Mouse (Mus musculus): ENCODE results near the gene Tgfbr3. TPM values are rescaled to one million over a fixed set of nuclear protein-coding genes. Genes with fewer than 3 reads are reported as not detected.
A peak's percentile ranks its signal among the peaks of the same experiment; 100 is the strongest.

Gene Tgfbr3
- polyA plus RNA-seq, 1 experiment from 2014 or later: 4.7 TPM

- no peak overlapping the region for H3K9ac ChIP-seq (replicated peaks; ENCODE audit: low read length)
- no peaks in the 10 kb centered on the region for H3K27me3 ChIP-seq (ENCODE audit: control insufficient read depth, insufficient read depth, low read length)
- H3K27ac ChIP-seq (replicated peaks; ENCODE audit: low read depth, low read length): no peak overlapping the region
- DNase-seq (no peak), ATAC-seq (ENCODE audit: low FRiP score, low TSS enrichment) (no peak)
- WGBS: 84% methylated on average over 5 of the region's 5 CpGs
- H3K36me3 ChIP-seq (ENCODE audit: control insufficient read depth, insufficient read depth, low read length): no peaks in the 10 kb centered on the region
- no peak overlapping the region for H3K4me2 ChIP-seq (ENCODE audit: low read length)
- no peak overlapping the region for H3K4me3 ChIP-seq (replicated peaks; ENCODE audit: low read depth, low read length)
- no peaks in the 10 kb centered on the region for H3K9me3 ChIP-seq (ENCODE audit: control insufficient read depth, low read length)
- peaks cover 33% of the 10 kb centered on the region for H3K4me1 ChIP-seq (ENCODE audit: control insufficient read depth, insufficient read depth, low read length)
Measured at GRCm38 (mm10) chr5:107142791-107143190, 146.6 kb downstream of the Tgfbr3 start.

DNA sequence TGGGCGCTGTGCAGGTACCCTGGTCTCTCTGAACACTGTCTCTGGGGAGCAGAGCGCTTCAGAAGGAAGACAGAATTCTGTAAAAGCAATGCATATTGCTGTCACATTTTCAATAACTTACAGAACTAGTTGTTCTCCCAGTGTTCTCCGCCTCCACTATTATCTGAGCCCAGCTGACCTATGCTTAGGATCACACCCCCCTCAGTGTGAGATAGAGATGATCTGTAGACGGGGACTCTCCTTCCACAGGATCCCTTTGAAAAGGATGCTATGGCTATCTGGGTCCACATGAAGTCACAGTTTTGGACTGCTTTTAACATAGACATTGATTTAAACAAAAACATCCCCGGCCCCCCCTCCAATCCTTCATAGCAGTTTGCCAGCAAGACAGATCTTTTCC is 148.1 kb downstream of the Tgfbr3 start:
- Histone ChIP-seq H3K4me2 (ENCODE audit: low read length) (no peak overlapping the region), H3K27me3 (ENCODE audit: control insufficient read depth, insufficient read depth, low read length) (no peaks in the 10 kb centered on the region), H3K36me3 (ENCODE audit: control insufficient read depth, insufficient read depth, low read length) (0 out of 2 replicates have a peak, but pooled peaks cover 3% of the 10 kb centered on the region), H3K27ac (replicated peaks; ENCODE audit: low read depth, low read length) (no peak overlapping the region), H3K9me3 (ENCODE audit: control insufficient read depth, low read length) (no peaks in the 10 kb centered on the region), H3K4me3 (replicated peaks; ENCODE audit: low read depth, low read length) (no peak overlapping the region), H3K9ac (replicated peaks; ENCODE audit: low read length) (no peak overlapping the region), H3K4me1 (ENCODE audit: control insufficient read depth, insufficient read depth, low read length) (peaks cover 21% of the 10 kb centered on the region)
- WGBS: 85% methylated on average over 5 of the region's 5 CpGs
- ATAC-seq (ENCODE audit: low FRiP score, low TSS enrichment): no peak
- no peak for DNase-seq

DNA sequence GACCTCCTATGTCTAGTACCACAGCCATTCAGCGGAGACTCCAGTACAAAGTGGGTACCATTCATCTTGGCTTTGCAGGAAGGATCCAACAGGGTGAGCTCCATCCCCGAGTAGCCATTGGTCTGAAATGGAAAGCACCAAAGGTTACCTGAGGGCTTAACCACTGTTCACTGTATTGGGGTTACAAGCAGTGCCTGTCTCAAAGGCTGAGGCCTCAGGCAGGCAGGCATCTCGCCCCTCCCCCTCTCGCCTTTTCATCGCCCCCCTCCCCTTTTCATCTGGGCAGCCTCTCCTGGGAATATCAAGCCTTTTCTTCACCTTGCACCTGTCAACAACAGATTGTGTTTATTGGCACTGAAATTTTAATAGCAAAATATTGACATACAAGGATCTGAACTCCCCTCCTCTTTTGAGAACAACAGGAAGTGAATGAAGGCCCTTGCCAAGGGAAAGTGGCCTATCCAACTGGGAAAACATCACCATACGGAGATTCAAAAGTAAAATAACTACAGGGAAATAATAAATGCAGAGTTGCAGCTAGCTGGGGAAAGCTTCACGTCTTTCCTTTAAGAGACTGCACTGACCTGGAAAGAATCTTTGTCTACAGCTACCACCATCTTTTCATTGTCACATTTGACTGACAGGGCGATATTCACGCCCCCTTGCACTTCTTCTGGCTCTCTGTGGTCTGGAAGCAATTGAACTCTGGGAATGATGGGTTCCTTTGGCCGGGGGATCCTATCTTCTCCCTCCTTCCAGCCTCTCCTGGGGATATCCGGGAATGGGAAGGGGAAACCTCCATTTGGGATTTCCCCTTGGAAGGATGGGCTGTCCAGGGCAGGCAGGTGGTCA is 149.4 kb downstream of the Tgfbr3 start:
- ATAC-seq (ENCODE audit: low FRiP score, low TSS enrichment): no peak

DNA sequence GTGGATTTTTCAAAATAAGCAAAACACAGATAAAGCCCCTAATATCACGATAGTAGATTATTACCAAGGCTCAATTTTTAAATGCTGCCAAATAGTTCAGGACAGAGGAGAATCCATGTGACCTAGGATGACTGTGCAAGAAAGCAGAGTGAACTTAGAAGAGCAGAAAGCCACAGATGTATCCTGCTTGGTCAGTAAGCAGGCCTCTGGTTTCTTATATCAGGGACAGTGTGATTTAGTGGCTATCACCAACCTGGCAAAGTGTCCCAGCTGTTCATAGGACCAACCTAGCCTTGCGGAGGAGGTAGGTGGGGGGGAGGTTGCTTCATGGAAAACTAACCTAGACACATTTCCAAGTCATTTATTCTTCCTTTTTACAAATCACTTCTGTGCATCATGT is 156.1 kb downstream of the Tgfbr3 start:
- DNase-seq (no peak), ATAC-seq (ENCODE audit: low FRiP score, low TSS enrichment) (no peak)
- 0 out of 2 replicates have a peak, but pooled peaks cover 3% of the 10 kb centered on the region for H3K36me3 ChIP-seq (ENCODE audit: control insufficient read depth, insufficient read depth, low read length)
- no peak overlapping the region for H3K4me2 ChIP-seq (ENCODE audit: low read length)
- no peak overlapping the region for H3K27ac ChIP-seq (replicated peaks; ENCODE audit: low read depth, low read length)
- no peaks in the 10 kb centered on the region for H3K4me1 ChIP-seq (ENCODE audit: control insufficient read depth, insufficient read depth, low read length)
- 97% methylated on average over 2 of the region's 2 CpGs for WGBS
- no peak overlapping the region for H3K4me3 ChIP-seq (replicated peaks; ENCODE audit: low read depth, low read length)
- H3K9ac ChIP-seq (replicated peaks; ENCODE audit: low read length): no peak overlapping the region
- no peaks in the 10 kb centered on the region for H3K27me3 ChIP-seq (ENCODE audit: control insufficient read depth, insufficient read depth, low read length)
- H3K9me3 ChIP-seq (ENCODE audit: control insufficient read depth, low read length): no peaks in the 10 kb centered on the region

More for the DNA sequence above, 149.4 kb downstream of the Tgfbr3 start:
- peaks cover 18% of the 10 kb centered on the region for H3K4me1 ChIP-seq (ENCODE audit: control insufficient read depth, insufficient read depth, low read length)
- no peak for DNase-seq
- no peak overlapping the region for H3K27ac ChIP-seq (replicated peaks; ENCODE audit: low read depth, low read length)
- H3K4me3 ChIP-seq (replicated peaks; ENCODE audit: low read depth, low read length): no peak overlapping the region
- no peak overlapping the region for H3K9ac ChIP-seq (replicated peaks; ENCODE audit: low read length)
- H3K36me3 ChIP-seq (ENCODE audit: control insufficient read depth, insufficient read depth, low read length): 0 out of 2 replicates have a peak, but pooled peaks cover 3% of the 10 kb centered on the region
- no peaks in the 10 kb centered on the region for H3K9me3 ChIP-seq (ENCODE audit: control insufficient read depth, low read length)
- no peaks in the 10 kb centered on the region for H3K27me3 ChIP-seq (ENCODE audit: control insufficient read depth, insufficient read depth, low read length)
- H3K4me2 ChIP-seq (ENCODE audit: low read length): no peak overlapping the region
- 57% methylated on average over 11 of the region's 11 CpGs for WGBS

DNA sequence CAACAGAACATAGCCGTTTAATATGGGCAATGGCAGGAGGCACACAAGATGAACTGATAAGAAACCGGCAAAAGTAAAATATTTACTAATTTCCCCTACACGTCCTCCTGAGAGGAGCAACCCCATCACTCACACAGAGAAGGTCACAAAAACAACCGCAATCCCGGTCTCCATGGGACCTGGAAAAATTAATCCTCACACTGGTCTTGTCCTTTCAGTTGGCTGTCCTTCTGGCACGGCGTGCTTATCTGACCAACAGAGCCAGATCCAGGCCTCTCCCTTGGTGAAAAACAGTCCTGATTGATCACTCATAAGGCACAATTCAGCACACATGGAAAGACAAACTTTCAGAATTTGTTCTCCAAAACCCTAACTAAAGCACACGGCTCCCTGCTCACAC is 157.2 kb downstream of the Tgfbr3 start:
- Histone ChIP-seq H3K27me3 (ENCODE audit: control insufficient read depth, insufficient read depth, low read length) (no peaks in the 10 kb centered on the region), H3K4me2 (ENCODE audit: low read length) (no peak overlapping the region), H3K4me3 (replicated peaks; ENCODE audit: low read depth, low read length) (no peak overlapping the region), H3K9me3 (ENCODE audit: control insufficient read depth, low read length) (no peaks in the 10 kb centered on the region), H3K36me3 (ENCODE audit: control insufficient read depth, insufficient read depth, low read length) (0 out of 2 replicates have a peak, but pooled peaks cover 3% of the 10 kb centered on the region), H3K27ac (replicated peaks; ENCODE audit: low read depth, low read length) (no peak overlapping the region), H3K4me1 (ENCODE audit: control insufficient read depth, insufficient read depth, low read length) (no peaks in the 10 kb centered on the region), H3K9ac (replicated peaks; ENCODE audit: low read length) (no peak overlapping the region)
- no peak for DNase-seq
- 83% methylated on average over 8 of the region's 8 CpGs for WGBS
- no peak for ATAC-seq (ENCODE audit: low FRiP score, low TSS enrichment)

DNA sequence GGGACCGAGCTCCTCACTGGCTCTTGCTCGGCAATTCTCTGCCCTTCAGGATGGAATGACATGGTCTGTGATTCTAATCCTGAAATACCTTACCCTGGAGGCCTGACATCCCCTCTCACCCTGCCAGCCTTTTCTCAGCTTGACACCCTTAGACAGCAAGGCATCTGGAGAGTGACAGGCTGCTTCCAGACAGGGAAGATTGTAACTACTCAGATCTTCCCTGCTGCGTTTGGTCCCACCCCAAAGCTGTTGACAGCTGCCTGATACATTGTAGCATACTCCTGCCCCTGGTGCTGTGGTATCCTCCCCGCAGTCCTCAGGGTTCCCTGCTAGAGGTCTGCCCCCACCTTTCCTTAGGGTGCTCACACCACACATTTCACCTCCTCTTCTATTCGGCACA is 160.1 kb downstream of the Tgfbr3 start:
- H3K4me3 ChIP-seq (replicated peaks; ENCODE audit: low read depth, low read length): no peak overlapping the region
- no peak for ATAC-seq (ENCODE audit: low FRiP score, low TSS enrichment)

GRCm38 (mm10) chr5:107126561-107126960 is 162.9 kb downstream of the Tgfbr3 start:
- no peak overlapping the region for H3K4me2 ChIP-seq (ENCODE audit: low read length)
- no peak overlapping the region for H3K4me3 ChIP-seq (replicated peaks; ENCODE audit: low read depth, low read length)
- H3K36me3 ChIP-seq (ENCODE audit: control insufficient read depth, insufficient read depth, low read length): no peaks in the 10 kb centered on the region
- ATAC-seq (ENCODE audit: low FRiP score, low TSS enrichment): no peak
- 56% methylated on average over 7 of the region's 7 CpGs for WGBS
- no peaks in the 10 kb centered on the region for H3K9me3 ChIP-seq (ENCODE audit: control insufficient read depth, low read length)
- no peak overlapping the region for H3K27ac ChIP-seq (replicated peaks; ENCODE audit: low read depth, low read length)
- no peak overlapping the region for H3K9ac ChIP-seq (replicated peaks; ENCODE audit: low read length)
- H3K4me1 ChIP-seq (ENCODE audit: control insufficient read depth, insufficient read depth, low read length): no peaks in the 10 kb centered on the region
- peak; percentile 57 for DNase-seq
- no peaks in the 10 kb centered on the region for H3K27me3 ChIP-seq (ENCODE audit: control insufficient read depth, insufficient read depth, low read length)

More for the DNA sequence above, 160.1 kb downstream of the Tgfbr3 start:
- no peak overlapping the region for H3K9ac ChIP-seq (replicated peaks; ENCODE audit: low read length)
- H3K9me3 ChIP-seq (ENCODE audit: control insufficient read depth, low read length): no peaks in the 10 kb centered on the region
- no peaks in the 10 kb centered on the region for H3K27me3 ChIP-seq (ENCODE audit: control insufficient read depth, insufficient read depth, low read length)
- H3K27ac ChIP-seq (replicated peaks; ENCODE audit: low read depth, low read length): no peak overlapping the region
- H3K4me2 ChIP-seq (ENCODE audit: low read length): no peak overlapping the region
- H3K4me1 ChIP-seq (ENCODE audit: control insufficient read depth, insufficient read depth, low read length): no peaks in the 10 kb centered on the region
- 45% methylated on average over 5 of the region's 5 CpGs for WGBS
- no peak for DNase-seq
- no peaks in the 10 kb centered on the region for H3K36me3 ChIP-seq (ENCODE audit: control insufficient read depth, insufficient read depth, low read length)

GRCm38 (mm10) chr5:107125131-107125530 is 164.3 kb downstream of the Tgfbr3 start:
- 17% methylated on average over 6 of the region's 6 CpGs for WGBS
- no peak overlapping the region for H3K27ac ChIP-seq (replicated peaks; ENCODE audit: low read depth, low read length)
- no peak overlapping the region for H3K4me2 ChIP-seq (ENCODE audit: low read length)
- DNase-seq (no peak), ATAC-seq (ENCODE audit: low FRiP score, low TSS enrichment) (no peak)
- no peak overlapping the region for H3K4me3 ChIP-seq (replicated peaks; ENCODE audit: low read depth, low read length)
- no peaks in the 10 kb centered on the region for H3K4me1 ChIP-seq (ENCODE audit: control insufficient read depth, insufficient read depth, low read length)
- H3K27me3 ChIP-seq (ENCODE audit: control insufficient read depth, insufficient read depth, low read length): no peaks in the 10 kb centered on the region
- no peaks in the 10 kb centered on the region for H3K36me3 ChIP-seq (ENCODE audit: control insufficient read depth, insufficient read depth, low read length)
- no peaks in the 10 kb centered on the region for H3K9me3 ChIP-seq (ENCODE audit: control insufficient read depth, low read length)
- no peak overlapping the region for H3K9ac ChIP-seq (replicated peaks; ENCODE audit: low read length)

DNA sequence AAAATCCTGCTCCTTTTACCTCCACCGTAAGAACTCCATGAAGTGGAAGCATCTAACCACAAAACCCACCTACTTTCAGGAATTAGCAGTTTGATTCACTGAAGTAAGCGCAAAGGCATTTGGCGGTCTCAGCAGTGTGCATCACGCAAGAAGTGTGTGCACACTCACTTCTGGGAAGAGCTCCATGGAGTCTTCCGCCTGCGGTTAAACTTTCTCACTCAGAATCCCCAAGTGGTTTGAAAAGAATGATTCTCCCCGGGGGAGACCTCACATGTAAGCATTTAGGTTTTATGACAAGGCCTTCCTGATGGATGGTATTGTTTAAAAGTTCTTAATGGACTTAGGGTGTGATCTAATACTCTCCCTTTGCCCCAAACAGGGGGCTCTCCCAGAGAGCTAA is 164.9 kb downstream of the Tgfbr3 start:
- WGBS: 80% methylated on average over 7 of the region's 7 CpGs

More for the DNA sequence above, 164.9 kb downstream of the Tgfbr3 start:
- H3K36me3 ChIP-seq (ENCODE audit: control insufficient read depth, insufficient read depth, low read length): no peaks in the 10 kb centered on the region
- H3K9ac ChIP-seq (replicated peaks; ENCODE audit: low read length): no peak overlapping the region
- no peak overlapping the region for H3K27ac ChIP-seq (replicated peaks; ENCODE audit: low read depth, low read length)
- DNase-seq: no peak
- H3K4me3 ChIP-seq (replicated peaks; ENCODE audit: low read depth, low read length): no peak overlapping the region
- ATAC-seq (ENCODE audit: low FRiP score, low TSS enrichment): no peak
- H3K27me3 ChIP-seq (ENCODE audit: control insufficient read depth, insufficient read depth, low read length): no peaks in the 10 kb centered on the region
- no peaks in the 10 kb centered on the region for H3K9me3 ChIP-seq (ENCODE audit: control insufficient read depth, low read length)
- H3K4me1 ChIP-seq (ENCODE audit: control insufficient read depth, insufficient read depth, low read length): no peaks in the 10 kb centered on the region
- H3K4me2 ChIP-seq (ENCODE audit: low read length): no peak overlapping the region

Measured in midbrain, embryonic 14.5 days (tissue).